Mouse (Mus musculus) embryonic facial prominence, embryonic 13.5 days (tissue): ENCODE results near the gene Wdr64. TPM values are rescaled to one million over a fixed set of nuclear protein-coding genes. Genes with fewer than 3 reads are reported as not detected.

Experiments used
- ATAC-seq: fragments of 200-750 bp; cut with Nextera tagmentation; 2 replicates; pipeline ENCODE4 v1.8.0; 2017; ENCODE audit warnings: low read depth; ENCODE audit not compliant: insufficient number of reproducible peaks, insufficient read depth, low FRiP score, low TSS enrichment
- H3K27ac ChIP-seq: fragments of 300-500 bp; sonication (generic); 2 replicates; pipeline ENCODE4 v1.5.1; 2015; ENCODE audit warnings: moderate library complexity, mild to moderate bottlenecking, inconsistent platforms
- H3K27me3 ChIP-seq: fragments of 300-500 bp; sonication (generic); 2 replicates; pipeline ENCODE4 v1.6.1; 2015; ENCODE audit warnings: mild to moderate bottlenecking, inconsistent platforms
- H3K36me3 ChIP-seq: fragments of 300-500 bp; sonication (generic); 2 replicates; pipeline ENCODE4 v1.6.1; 2015; ENCODE audit warnings: mild to moderate bottlenecking, inconsistent platforms
- H3K4me1 ChIP-seq: fragments of 300-500 bp; sonication (generic); 2 replicates; pipeline ENCODE4 v1.6.1; 2015; ENCODE audit warnings: inconsistent platforms
- H3K4me2 ChIP-seq: fragments of 300-500 bp; sonication (generic); 2 replicates; pipeline ENCODE4 v1.6.1; 2015; ENCODE audit warnings: moderate library complexity, mild to moderate bottlenecking, inconsistent platforms
- H3K4me3 ChIP-seq: fragments of 300-500 bp; sonication (generic); 2 replicates; pipeline ENCODE4 v1.5.1; 2015; ENCODE audit warnings: mild to moderate bottlenecking, inconsistent platforms
- H3K9ac ChIP-seq: fragments of 300-500 bp; sonication (generic); 2 replicates; pipeline ENCODE4 v1.6.1; 2015; ENCODE audit warnings: mild to moderate bottlenecking, inconsistent platforms
- H3K9me3 ChIP-seq: fragments of 300-500 bp; sonication (generic); 2 replicates; pipeline ENCODE4 v1.6.1; 2016; ENCODE audit warnings: inconsistent platforms
- WGBS: fragments of 180-500 bp; shearing (Covaris S2); methylation state at CpG from one replicate; pipeline ENCODE4 v1.1.7; 2015; ENCODE audit warnings: mixed read lengths; 5-methylcytosine and 5-hydroxymethylcytosine counted together
- polyA plus RNA-seq: library from polyadenylated mRNA; unstranded; fragments of >200 nt; fragmentation: Nextera tagmentation; extraction: Ambion mirVana; gene quantifications from 2 replicates; pipeline ENCODE4 v1.2.1, GENCODE M21; 2015

The Wdr64 gene
- polyA plus RNA-seq = not detected in 2 replicates

GRCm38 (mm10) chr1:175698293-175698692 is at the start of gene Wdr64:
Gene Wdr64 (plus strand): TSS chr1:175698593.
- Histone ChIP-seq H3K4me1 (no peaks in the 10 kb centered on the region), H3K9me3 (no peaks in the 10 kb centered on the region), H3K4me2 (no peak within 1 kb of the TSS), H3K27me3 (no peaks in the 10 kb centered on the region), H3K9ac (no peak within 1 kb of the TSS), H3K4me3 (no peak within 1 kb of the TSS), H3K36me3 (no peaks in the 10 kb centered on the region), H3K27ac (no peak within 1 kb of the TSS)
- no peak for ATAC-seq
- 69% methylated on average over 1 of the region's 1 CpGs for WGBS

- no peak for ATAC-seq
- no peaks in the 10 kb centered on the region for H3K9me3 ChIP-seq
Observed at GRCm38 (mm10) chr1:175648615-175649014, 49.8 kb upstream of the Wdr64 start.

DNA sequence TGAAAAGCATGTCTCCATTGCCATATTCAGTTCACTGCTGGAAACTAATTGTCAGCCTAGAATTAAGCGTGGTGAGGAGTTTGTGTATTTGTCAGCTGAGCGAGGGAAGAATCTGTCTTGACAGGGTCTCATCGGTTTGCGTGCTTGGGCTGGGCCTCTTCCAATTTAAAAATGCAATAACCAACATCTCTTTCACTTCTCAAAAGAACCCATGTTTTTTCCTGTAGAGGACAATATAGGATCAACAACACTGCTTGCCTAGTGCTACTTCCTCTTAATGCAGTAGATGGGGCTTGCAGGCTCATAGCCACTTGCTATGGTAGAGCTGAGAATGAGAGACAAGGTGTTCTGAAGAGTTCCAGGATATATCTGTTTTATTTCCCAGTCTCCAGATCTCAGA is 38.5 kb upstream of the Wdr64 start:
- Histone ChIP-seq H3K4me1 (no peaks in the 10 kb centered on the region), H3K27me3 (no peaks in the 10 kb centered on the region), H3K9ac (no peak overlapping the region), H3K36me3 (no peaks in the 10 kb centered on the region), H3K4me2 (no peak overlapping the region), H3K9me3 (no peaks in the 10 kb centered on the region), H3K4me3 (no peak overlapping the region), H3K27ac (no peak overlapping the region)
- 89% methylated on average over 4 of the region's 4 CpGs for WGBS
- no peak for ATAC-seq

More at GRCm38 (mm10) chr1:175648615-175649014, 49.8 kb upstream of the Wdr64 start:
- H3K36me3 ChIP-seq = no peaks in the 10 kb centered on the region
- no peaks in the 10 kb centered on the region for H3K27me3 ChIP-seq
- 0 out of 2 replicates have a peak, but pooled peaks cover 3% of the 10 kb centered on the region for H3K4me1 ChIP-seq
- H3K4me3 ChIP-seq = no peak overlapping the region
- no peak overlapping the region for H3K4me2 ChIP-seq
- no peak overlapping the region for H3K9ac ChIP-seq
- no peak overlapping the region for H3K27ac ChIP-seq
- WGBS = 91% methylated on average over 4 of the region's 4 CpGs

DNA sequence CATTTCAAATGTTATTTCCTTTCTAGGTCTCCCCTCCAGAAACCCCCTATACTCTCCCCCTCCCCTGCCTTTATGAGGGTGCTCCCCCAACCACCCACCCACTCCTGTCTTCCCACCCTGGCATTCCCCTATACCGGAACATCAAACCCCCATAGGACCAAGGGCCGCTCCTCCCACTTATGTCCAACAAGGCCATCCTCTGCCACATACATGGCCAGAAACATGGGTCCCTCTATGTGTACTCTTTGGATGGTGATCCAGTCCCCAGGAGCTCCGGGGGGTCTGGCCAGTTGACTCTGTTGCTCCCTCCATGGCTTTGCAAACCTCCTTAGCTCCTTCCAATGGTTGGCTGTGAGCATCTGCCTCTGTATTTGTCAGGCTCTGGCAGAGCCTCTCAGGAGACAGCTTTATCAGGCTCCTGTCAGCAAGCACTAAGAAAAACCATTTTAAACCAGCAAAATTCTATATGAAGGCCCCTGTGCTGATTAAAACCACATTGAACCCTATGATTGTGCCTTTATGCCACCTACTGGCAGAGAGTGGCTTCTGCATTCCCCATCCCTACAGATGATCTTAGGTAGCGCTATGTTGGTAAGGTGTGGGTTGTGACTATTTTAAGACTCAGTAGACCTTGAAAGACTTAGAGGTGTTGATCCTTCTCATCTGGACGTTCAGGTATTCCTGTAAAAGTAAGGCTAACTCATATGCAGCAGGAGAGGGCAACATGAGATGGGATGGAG is 29.6 kb upstream of the Wdr64 start:
- no peak overlapping the region for H3K27ac ChIP-seq
- H3K4me2 ChIP-seq = no peak overlapping the region
- no peaks in the 10 kb centered on the region for H3K36me3 ChIP-seq
- H3K27me3 ChIP-seq = no peaks in the 10 kb centered on the region
- no peak for ATAC-seq
- H3K9me3 ChIP-seq = no peaks in the 10 kb centered on the region
- peaks cover 4% of the 10 kb centered on the region; the same call in 1 of the 2 replicates for H3K4me1 ChIP-seq
- no peak overlapping the region for H3K4me3 ChIP-seq
- 77% methylated on average over 5 of the region's 5 CpGs for WGBS
- no peak overlapping the region for H3K9ac ChIP-seq

GRCm38 (mm10) chr1:175669456-175669855 is 28.9 kb upstream of the Wdr64 start:
- WGBS = 90% methylated on average over 3 of the region's 3 CpGs
- Histone ChIP-seq H3K36me3 (no peaks in the 10 kb centered on the region), H3K9me3 (no peaks in the 10 kb centered on the region), H3K27me3 (no peaks in the 10 kb centered on the region), H3K4me2 (no peak overlapping the region), H3K4me1 (peaks cover 4% of the 10 kb centered on the region; the same call in 1 of the 2 replicates), H3K9ac (no peak overlapping the region), H3K27ac (no peak overlapping the region), H3K4me3 (no peak overlapping the region)
- ATAC-seq = no peak

DNA sequence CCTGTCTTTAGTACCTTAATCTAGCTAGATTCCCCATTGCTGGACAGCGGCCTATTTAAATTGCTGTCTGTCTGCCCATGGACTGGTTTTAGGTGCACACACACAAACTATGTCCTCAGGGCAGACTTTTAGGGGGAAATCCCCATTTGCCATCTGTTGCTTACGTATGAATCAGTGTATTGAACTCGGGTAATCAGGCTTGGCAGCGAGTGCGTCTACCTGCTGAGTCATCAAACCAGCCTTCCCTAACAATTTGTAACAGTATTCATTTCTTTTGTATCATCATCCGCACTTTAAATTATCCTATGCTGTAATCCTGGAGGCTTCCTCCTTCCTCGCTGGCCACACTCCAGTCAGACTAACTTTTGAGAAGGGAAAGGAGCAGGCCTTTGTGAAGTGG is 28.4 kb upstream of the Wdr64 start:
- H3K36me3 ChIP-seq = no peaks in the 10 kb centered on the region

DNA sequence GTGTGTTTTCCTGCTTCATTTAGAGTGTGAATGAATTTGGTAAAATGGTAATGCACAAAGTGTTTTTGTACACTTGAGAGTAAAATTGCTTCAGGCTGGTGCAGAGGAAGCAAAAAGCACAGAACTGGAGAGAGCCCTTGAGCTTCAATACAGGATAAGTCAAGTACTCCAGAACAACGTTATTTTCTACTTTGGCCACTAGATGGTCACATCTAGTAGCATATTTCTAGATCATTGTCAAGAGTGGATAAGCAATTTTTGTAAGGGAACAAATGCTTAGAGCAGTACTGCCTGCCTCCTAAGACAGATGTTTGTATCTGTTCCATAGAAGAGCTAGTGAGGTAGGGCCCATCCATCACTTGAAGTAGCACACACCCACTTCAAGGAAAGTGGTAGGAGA is 26.8 kb upstream of the Wdr64 start:
- Histone ChIP-seq H3K4me1 (peaks cover 4% of the 10 kb centered on the region; the same call in 1 of the 2 replicates), H3K9ac (no peak overlapping the region), H3K36me3 (no peaks in the 10 kb centered on the region), H3K4me2 (no peak overlapping the region), H3K9me3 (no peaks in the 10 kb centered on the region), H3K27ac (no peak overlapping the region), H3K27me3 (no peaks in the 10 kb centered on the region), H3K4me3 (no peak overlapping the region)
- 33% methylated on average over 1 of the region's 1 CpGs for WGBS
- no peak for ATAC-seq

More for the DNA sequence above, 28.4 kb upstream of the Wdr64 start:
- 59% methylated on average over 7 of the region's 7 CpGs for WGBS
- H3K9me3 ChIP-seq = no peaks in the 10 kb centered on the region
- H3K27ac ChIP-seq = no peak overlapping the region
- no peaks in the 10 kb centered on the region for H3K27me3 ChIP-seq
- ATAC-seq = no peak
- H3K4me3 ChIP-seq = no peak overlapping the region
- no peak overlapping the region for H3K4me2 ChIP-seq
- peaks cover 4% of the 10 kb centered on the region; the same call in 1 of the 2 replicates for H3K4me1 ChIP-seq
- H3K9ac ChIP-seq = no peak overlapping the region

GRCm38 (mm10) chr1:175673563-175674325 is 24.6 kb upstream of the Wdr64 start:
- H3K27ac ChIP-seq = no peak overlapping the region
- H3K4me2 ChIP-seq = no peak overlapping the region
- H3K36me3 ChIP-seq = no peaks in the 10 kb centered on the region
- no peak overlapping the region for H3K9ac ChIP-seq
- no peak overlapping the region for H3K4me3 ChIP-seq
- H3K27me3 ChIP-seq = no peaks in the 10 kb centered on the region
- WGBS = 75% methylated on average over 7 of the region's 7 CpGs
- H3K4me1 ChIP-seq = peaks cover 2% of the 10 kb centered on the region; the same call in 1 of the 2 replicates
- no peaks in the 10 kb centered on the region for H3K9me3 ChIP-seq
- no peak for ATAC-seq

- Histone ChIP-seq H3K27me3 (no peaks in the 10 kb centered on the region), H3K4me1 (no peaks in the 10 kb centered on the region), H3K9ac (no peak overlapping the region), H3K27ac (no peak overlapping the region), H3K9me3 (no peaks in the 10 kb centered on the region), H3K36me3 (no peaks in the 10 kb centered on the region), H3K4me3 (no peak overlapping the region), H3K4me2 (no peak overlapping the region)
- ATAC-seq = no peak
- 88% methylated on average over 6 of the region's 6 CpGs for WGBS
Observed at GRCm38 (mm10) chr1:175675116-175675515, 23.3 kb upstream of the Wdr64 start.

DNA sequence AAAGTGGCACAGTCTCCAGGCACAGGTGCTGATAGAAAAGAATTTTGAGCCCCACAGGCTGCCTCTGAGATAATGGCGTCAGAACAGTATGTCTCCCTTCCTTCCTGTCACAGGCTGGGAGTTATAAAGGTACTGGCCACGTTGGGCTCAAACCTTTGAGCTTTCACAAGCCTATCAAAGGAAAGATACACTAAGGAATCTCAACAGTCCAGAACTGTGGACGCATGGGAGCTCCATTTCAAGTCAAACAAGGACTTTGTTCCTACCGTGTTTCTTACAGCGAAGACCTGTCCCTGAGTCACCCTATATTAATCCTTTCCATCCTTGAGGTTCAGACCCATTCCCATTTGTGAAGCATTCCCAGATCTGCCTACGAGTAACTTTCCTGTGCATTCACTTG is 20.9 kb upstream of the Wdr64 start:
- H3K4me3 ChIP-seq = no peak overlapping the region
- no peaks in the 10 kb centered on the region for H3K27me3 ChIP-seq
- no peak overlapping the region for H3K4me2 ChIP-seq
- H3K27ac ChIP-seq = no peak overlapping the region
- WGBS = 81% methylated on average over 6 of the region's 6 CpGs
- ATAC-seq = no peak
- H3K9ac ChIP-seq = no peak overlapping the region
- no peaks in the 10 kb centered on the region for H3K4me1 ChIP-seq
- no peaks in the 10 kb centered on the region for H3K36me3 ChIP-seq
- no peaks in the 10 kb centered on the region for H3K9me3 ChIP-seq

GRCm38 (mm10) chr1:175680995-175681394 is 17.4 kb upstream of the Wdr64 start:
- Histone ChIP-seq H3K36me3 (0 out of 2 replicates have a peak, but pooled peaks cover 4% of the 10 kb centered on the region), H3K9ac (no peak overlapping the region), H3K27me3 (no peaks in the 10 kb centered on the region), H3K9me3 (no peaks in the 10 kb centered on the region), H3K27ac (no peak overlapping the region), H3K4me3 (no peak overlapping the region), H3K4me1 (no peaks in the 10 kb centered on the region), H3K4me2 (no peak overlapping the region)
- 79% methylated on average over 6 of the region's 6 CpGs for WGBS
- ATAC-seq = no peak
